Mouse (Mus musculus): ENCODE data around the gene Ap5b1. TPM values are rescaled to one million over a fixed set of nuclear protein-coding genes. Genes with fewer than 3 reads are reported as not detected.

Ap5b1 gene
- polyA plus RNA-seq, 1 experiment from 2014 or later: 11.5 TPM

- no peak overlapping the region for H3K9ac ChIP-seq (replicated peaks; ENCODE audit: low read length)
- H3K4me2 ChIP-seq (replicated peaks; ENCODE audit: low read depth, low read length): no peak overlapping the region
- H3K27me3 ChIP-seq (ENCODE audit: insufficient read depth, low read length): no peaks in the 10 kb centered on the region
- no peak overlapping the region for H3K4me3 ChIP-seq (ENCODE audit: low read length)
- H3K36me3 ChIP-seq (ENCODE audit: insufficient read depth, low read length): peaks cover 19% of the 10 kb centered on the region
- H3K9me3 ChIP-seq (ENCODE audit: low read length): no peaks in the 10 kb centered on the region
- WGBS: 71% methylated on average over 1 of the region's 1 CpGs
- H3K4me1 ChIP-seq (ENCODE audit: insufficient read depth, low read length): no peaks in the 10 kb centered on the region
- ATAC-seq (ENCODE audit: low FRiP score, low TSS enrichment): no peak
- no peak overlapping the region for H3K27ac ChIP-seq (ENCODE audit: low read length)
Measured at GRCm38 (mm10) chr19:5575336-5575735, 7.5 kb downstream of the Ap5b1 start.

GRCm38 (mm10) chr19:5579971-5580370 is 12.1 kb downstream of the Ap5b1 start:
- no peaks in the 10 kb centered on the region for H3K36me3 ChIP-seq (ENCODE audit: insufficient read depth, low read length)
- H3K9me3 ChIP-seq (ENCODE audit: low read length): no peaks in the 10 kb centered on the region
- H3K4me2 ChIP-seq (replicated peaks; ENCODE audit: low read depth, low read length): no peak overlapping the region
- ATAC-seq (ENCODE audit: low FRiP score, low TSS enrichment): no peak
- WGBS: 77% methylated on average over 4 of the region's 4 CpGs
- H3K27me3 ChIP-seq (ENCODE audit: insufficient read depth, low read length): no peaks in the 10 kb centered on the region
- no peaks in the 10 kb centered on the region for H3K4me1 ChIP-seq (ENCODE audit: insufficient read depth, low read length)
- no peak overlapping the region for H3K4me3 ChIP-seq (ENCODE audit: low read length)
- no peak overlapping the region for H3K9ac ChIP-seq (replicated peaks; ENCODE audit: low read length)
- no peak overlapping the region for H3K27ac ChIP-seq (ENCODE audit: low read length)

- WGBS: 84% methylated on average over 6 of the region's 6 CpGs
- Histone ChIP-seq H3K4me2 (replicated peaks; ENCODE audit: low read depth, low read length) (no peak overlapping the region), H3K27ac (ENCODE audit: low read length) (no peak overlapping the region), H3K27me3 (ENCODE audit: insufficient read depth, low read length) (no peaks in the 10 kb centered on the region), H3K4me1 (ENCODE audit: insufficient read depth, low read length) (no peaks in the 10 kb centered on the region), H3K4me3 (ENCODE audit: low read length) (no peak overlapping the region), H3K9me3 (ENCODE audit: low read length) (no peaks in the 10 kb centered on the region), H3K36me3 (ENCODE audit: insufficient read depth, low read length) (no peaks in the 10 kb centered on the region), H3K9ac (replicated peaks; ENCODE audit: low read length) (no peak overlapping the region)
- ATAC-seq (ENCODE audit: low FRiP score, low TSS enrichment): no peak
Measured at GRCm38 (mm10) chr19:5580776-5581175, 13.0 kb downstream of the Ap5b1 start.

GRCm38 (mm10) chr19:5581995-5582394 is 14.2 kb downstream of the Ap5b1 start:
- Histone ChIP-seq H3K36me3 (ENCODE audit: insufficient read depth, low read length) (no peaks in the 10 kb centered on the region), H3K9me3 (ENCODE audit: low read length) (no peaks in the 10 kb centered on the region), H3K27ac (ENCODE audit: low read length) (no peak overlapping the region), H3K4me3 (ENCODE audit: low read length) (no peak overlapping the region), H3K9ac (replicated peaks; ENCODE audit: low read length) (no peak overlapping the region), H3K4me2 (replicated peaks; ENCODE audit: low read depth, low read length) (no peak overlapping the region), H3K27me3 (ENCODE audit: insufficient read depth, low read length) (no peaks in the 10 kb centered on the region), H3K4me1 (ENCODE audit: insufficient read depth, low read length) (no peaks in the 10 kb centered on the region)
- 74% methylated on average over 2 of the region's 2 CpGs for WGBS
- no peak for ATAC-seq (ENCODE audit: low FRiP score, low TSS enrichment)

- H3K27ac ChIP-seq (ENCODE audit: low read length): no peak overlapping the region
- H3K9ac ChIP-seq (replicated peaks; ENCODE audit: low read length): no peak overlapping the region
- ATAC-seq (ENCODE audit: low FRiP score, low TSS enrichment): no peak
- no peaks in the 10 kb centered on the region for H3K36me3 ChIP-seq (ENCODE audit: insufficient read depth, low read length)
- H3K4me1 ChIP-seq (ENCODE audit: insufficient read depth, low read length): no peaks in the 10 kb centered on the region
- 72% methylated on average over 9 of the region's 9 CpGs for WGBS
- no peak overlapping the region for H3K4me3 ChIP-seq (ENCODE audit: low read length)
- H3K9me3 ChIP-seq (ENCODE audit: low read length): no peaks in the 10 kb centered on the region
- H3K4me2 ChIP-seq (replicated peaks; ENCODE audit: low read depth, low read length): no peak overlapping the region
- no peaks in the 10 kb centered on the region for H3K27me3 ChIP-seq (ENCODE audit: insufficient read depth, low read length)
Measured at GRCm38 (mm10) chr19:5589159-5589558, 21.3 kb downstream of the Ap5b1 start.

GRCm38 (mm10) chr19:5591888-5592287 is 24.1 kb downstream of the Ap5b1 start:
- H3K9ac ChIP-seq (replicated peaks; ENCODE audit: low read length): no peak overlapping the region
- no peaks in the 10 kb centered on the region for H3K4me1 ChIP-seq (ENCODE audit: insufficient read depth, low read length)
- no peak overlapping the region for H3K4me3 ChIP-seq (ENCODE audit: low read length)
- no peaks in the 10 kb centered on the region for H3K27me3 ChIP-seq (ENCODE audit: insufficient read depth, low read length)
- H3K4me2 ChIP-seq (replicated peaks; ENCODE audit: low read depth, low read length): no peak overlapping the region
- WGBS: 88% methylated on average over 6 of the region's 6 CpGs
- H3K27ac ChIP-seq (ENCODE audit: low read length): no peak overlapping the region
- no peak for ATAC-seq (ENCODE audit: low FRiP score, low TSS enrichment)
- H3K9me3 ChIP-seq (ENCODE audit: low read length): no peaks in the 10 kb centered on the region
- no peaks in the 10 kb centered on the region for H3K36me3 ChIP-seq (ENCODE audit: insufficient read depth, low read length)

- Histone ChIP-seq H3K4me3 (ENCODE audit: low read length) (no peak overlapping the region), H3K9me3 (ENCODE audit: low read length) (no peaks in the 10 kb centered on the region), H3K9ac (replicated peaks; ENCODE audit: low read length) (no peak overlapping the region), H3K27ac (ENCODE audit: low read length) (no peak overlapping the region), H3K36me3 (ENCODE audit: insufficient read depth, low read length) (peaks cover 14% of the 10 kb centered on the region), H3K27me3 (ENCODE audit: insufficient read depth, low read length) (no peaks in the 10 kb centered on the region), H3K4me1 (ENCODE audit: insufficient read depth, low read length) (peaks cover 12% of the 10 kb centered on the region), H3K4me2 (replicated peaks; ENCODE audit: low read depth, low read length) (no peak overlapping the region)
- ATAC-seq (ENCODE audit: low FRiP score, low TSS enrichment): no peak
- WGBS: 75% methylated on average over 4 of the region's 4 CpGs
Measured at GRCm38 (mm10) chr19:5599224-5599623, 31.4 kb downstream of the Ap5b1 start.

GRCm38 (mm10) chr19:5601752-5602541 is 34.1 kb downstream of the Ap5b1 start, which contains the start of gene Rnaseh2c:
Rnaseh2c (plus strand) TSS chr19:5601873.
- ATAC-seq (ENCODE audit: low FRiP score, low TSS enrichment): peak; percentile 93
- H3K4me3 ChIP-seq (ENCODE audit: low read length): peak within 1 kb of the TSS; percentile 71
- H3K9ac ChIP-seq (replicated peaks; ENCODE audit: low read length): peak within 1 kb of the TSS; percentile 82

GRCm38 (mm10) chr19:5603664-5604063 is 35.8 kb downstream of the Ap5b1 start:
- Histone ChIP-seq H3K27ac (ENCODE audit: low read length) (no peak overlapping the region), H3K27me3 (ENCODE audit: insufficient read depth, low read length) (no peaks in the 10 kb centered on the region), H3K4me2 (replicated peaks; ENCODE audit: low read depth, low read length) (no peak overlapping the region), H3K9me3 (ENCODE audit: low read length) (no peaks in the 10 kb centered on the region), H3K4me3 (ENCODE audit: low read length) (no peak overlapping the region), H3K4me1 (ENCODE audit: insufficient read depth, low read length) (peaks cover 15% of the 10 kb centered on the region), H3K36me3 (ENCODE audit: insufficient read depth, low read length) (peaks cover 57% of the 10 kb centered on the region), H3K9ac (replicated peaks; ENCODE audit: low read length) (0 out of 2 replicates have a peak overlapping the region, but pooled peaks have one; percentile 82)
- 88% methylated on average over 7 of the region's 7 CpGs for WGBS
- ATAC-seq (ENCODE audit: low FRiP score, low TSS enrichment): no peak

More at GRCm38 (mm10) chr19:5601752-5602541, 34.1 kb downstream of the Ap5b1 start, which contains the start of gene Rnaseh2c:
- H3K36me3 ChIP-seq (ENCODE audit: insufficient read depth, low read length): peaks cover 41% of the 10 kb centered on the region
- no peaks in the 10 kb centered on the region for H3K9me3 ChIP-seq (ENCODE audit: low read length)
- H3K27ac ChIP-seq (ENCODE audit: low read length): peak within 1 kb of the TSS; percentile 83
- no peaks in the 10 kb centered on the region for H3K27me3 ChIP-seq (ENCODE audit: insufficient read depth, low read length)
- peaks cover 12% of the 10 kb centered on the region for H3K4me1 ChIP-seq (ENCODE audit: insufficient read depth, low read length)
- peak within 1 kb of the TSS; percentile 55 for H3K4me2 ChIP-seq (replicated peaks; ENCODE audit: low read depth, low read length)
- WGBS: under 1% methylated on average over 64 of the region's 64 CpGs

- Histone ChIP-seq H3K4me2 (replicated peaks; ENCODE audit: low read depth, low read length) (no peak overlapping the region), H3K9ac (replicated peaks; ENCODE audit: low read length) (no peak overlapping the region), H3K27ac (ENCODE audit: low read length) (no peak overlapping the region), H3K27me3 (ENCODE audit: insufficient read depth, low read length) (no peaks in the 10 kb centered on the region), H3K4me3 (ENCODE audit: low read length) (no peak overlapping the region), H3K36me3 (ENCODE audit: insufficient read depth, low read length) (peaks cover 58% of the 10 kb centered on the region), H3K9me3 (ENCODE audit: low read length) (no peaks in the 10 kb centered on the region), H3K4me1 (ENCODE audit: insufficient read depth, low read length) (peaks cover 21% of the 10 kb centered on the region)
- WGBS: 90% methylated on average over 7 of the region's 7 CpGs
- ATAC-seq (ENCODE audit: low FRiP score, low TSS enrichment): no peak
Measured at GRCm38 (mm10) chr19:5605126-5605525, 37.3 kb downstream of the Ap5b1 start.

Data from kidney, embryonic 16.5 days (tissue).